ENCODE assay signal across 25 mouse cellular contexts in genomic region chr1:72017814-72018478, GRCm38 (mm10).
DNase-seq lines count a peak whose midpoint lies in the region; ATAC-seq and TF ChIP-seq lines count a peak whose summit lies in the region.
"Had no signal": no experiment of that assay in that cellular context is flagged by ENCODE, and none has a peak within 500 bp of the region (broad histone marks: within the 10 kb centered on the region; RNA-seq: fewer than 3 reads in every experiment).

No protein-coding gene starts in this region.

- H3K9ac ChIP-seq in embryonic facial prominence, embryonic 11.5 days (replicated peaks; ENCODE audit: low read length), result no peak overlapping the region
- H3K9ac ChIP-seq in kidney, postnatal 0 days (ENCODE audit: low read depth, low read length), result no peak overlapping the region
- H3K9ac ChIP-seq in embryonic facial prominence, embryonic 15.5 days, result no peak overlapping the region
- no peak overlapping the region for H3K9ac ChIP-seq in limb, embryonic 14.5 days (ENCODE audit: low read depth, low read length, severe bottlenecking)
- H3K9ac ChIP-seq: hindbrain, embryonic 13.5 days had no signal

- no peak for DNase-seq in embryonic facial prominence, embryonic 11.5 days (ENCODE audit: low spot score)
- DNase-seq in embryonic facial prominence, embryonic 10.5 days (ENCODE audit: low spot score), result no peak
- DNase-seq in kidney, postnatal 0 days (ENCODE audit: low spot score), result no peak
- DNase-seq in kidney, adult 2 months, result no peak
- no peak for DNase-seq in limb, embryonic 14.5 days (ENCODE audit: low spot score)
- no peak for DNase-seq in cerebellum, postnatal 25 days
- DNase-seq: adrenal gland, postnatal 14 days; B cell, adult 2 months; cerebellum, adult 11-12 months; cerebellum, adult 9-10 months; cerebellum, postnatal 36 days; gastrocnemius, adult 2 months; gastrocnemius, postnatal 25 days; heart, postnatal 10 days; heart, postnatal 4 days had no signal

- H3K4me2 ChIP-seq in embryonic facial prominence, embryonic 11.5 days (ENCODE audit: low read depth, low read length), result no peak overlapping the region
- H3K4me2 ChIP-seq in kidney, postnatal 0 days (ENCODE audit: low read length), result no peak overlapping the region
- no peak overlapping the region for H3K4me2 ChIP-seq in embryonic facial prominence, embryonic 15.5 days (replicated peaks)
- 0 out of 2 replicates have a peak overlapping the region, but pooled peaks have one; percentile 13 for H3K4me2 ChIP-seq in limb, embryonic 14.5 days (replicated peaks; ENCODE audit: low read depth, low read length, severe bottlenecking)
- H3K4me2 ChIP-seq: hindbrain, embryonic 13.5 days had no signal

- no peak for TF ChIP-seq POLR2A in kidney, adult 2 months (IDR thresholded peaks at IDR 0.05; ENCODE audit: low read depth, low read length)
- TF ChIP-seq POLR2A in limb, embryonic 14.5 days (IDR thresholded peaks at IDR 0.05; ENCODE audit: borderline replicate concordance, extremely low read depth, insufficient read depth, insufficient read length), result no peak

- no peaks in the 10 kb centered on the region for H3K27me3 ChIP-seq in embryonic facial prominence, embryonic 11.5 days (ENCODE audit: control insufficient read depth, insufficient read depth, low read length)
- no peaks in the 10 kb centered on the region for H3K27me3 ChIP-seq in embryonic facial prominence, embryonic 10.5 days (replicated peaks; ENCODE audit: low read depth, poor library complexity, severe bottlenecking)
- no peaks in the 10 kb centered on the region for H3K27me3 ChIP-seq in kidney, postnatal 0 days (ENCODE audit: insufficient read depth, low read length)
- H3K27me3 ChIP-seq in kidney, adult 2 months (replicated peaks; ENCODE audit: control insufficient read depth, insufficient read depth, low read length), result no peaks in the 10 kb centered on the region
- H3K27me3 ChIP-seq in embryonic facial prominence, embryonic 15.5 days, result no peaks in the 10 kb centered on the region
- H3K27me3 ChIP-seq in limb, embryonic 14.5 days (ENCODE audit: control insufficient read depth, insufficient read depth, low read length), result no peaks in the 10 kb centered on the region
- H3K27me3 ChIP-seq: hindbrain, embryonic 13.5 days had no signal

- H3K36me3 ChIP-seq in embryonic facial prominence, embryonic 11.5 days (replicated peaks; ENCODE audit: control insufficient read depth, insufficient read depth, low read depth, low read length), result no peaks in the 10 kb centered on the region
- H3K36me3 ChIP-seq in embryonic facial prominence, embryonic 10.5 days (replicated peaks), result no peaks in the 10 kb centered on the region
- no peaks in the 10 kb centered on the region for H3K36me3 ChIP-seq in kidney, postnatal 0 days (ENCODE audit: insufficient read depth, low read length)
- no peaks in the 10 kb centered on the region for H3K36me3 ChIP-seq in kidney, adult 2 months (ENCODE audit: control insufficient read depth, insufficient read depth, low read length)
- H3K36me3 ChIP-seq in embryonic facial prominence, embryonic 15.5 days, result no peaks in the 10 kb centered on the region
- no peaks in the 10 kb centered on the region for H3K36me3 ChIP-seq in limb, embryonic 14.5 days (ENCODE audit: control insufficient read depth, insufficient read depth, low read length)
- H3K36me3 ChIP-seq: forebrain, embryonic 10.5 days; G1E; hindbrain, embryonic 13.5 days had no signal

- H3K4me1 ChIP-seq in embryonic facial prominence, embryonic 11.5 days (ENCODE audit: control insufficient read depth, insufficient read depth, low read length), result no peaks in the 10 kb centered on the region
- peaks cover 25% of the 10 kb centered on the region for H3K4me1 ChIP-seq in embryonic facial prominence, embryonic 10.5 days
- H3K4me1 ChIP-seq in kidney, postnatal 0 days (replicated peaks; ENCODE audit: insufficient read depth, low read length), result 0 out of 2 replicates have a peak, but pooled peaks cover 7% of the 10 kb centered on the region
- H3K4me1 ChIP-seq in kidney, adult 2 months (ENCODE audit: control insufficient read depth, insufficient read depth, low read length), result 0 out of 2 replicates have a peak, but pooled peaks cover 3% of the 10 kb centered on the region
- peaks cover 13% of the 10 kb centered on the region; the same call in 1 of the 2 replicates for H3K4me1 ChIP-seq in embryonic facial prominence, embryonic 15.5 days
- H3K4me1 ChIP-seq in limb, embryonic 14.5 days (ENCODE audit: control insufficient read depth, insufficient read depth, low read length), result peaks cover 25% of the 10 kb centered on the region
- H3K4me1 ChIP-seq: hindbrain, embryonic 13.5 days had no signal

- H3K9me3 ChIP-seq in embryonic facial prominence, embryonic 11.5 days (replicated peaks; ENCODE audit: control insufficient read depth, low read length), result no peaks in the 10 kb centered on the region
- no peaks in the 10 kb centered on the region for H3K9me3 ChIP-seq in embryonic facial prominence, embryonic 10.5 days
- H3K9me3 ChIP-seq in kidney, postnatal 0 days (replicated peaks; ENCODE audit: low read length), result no peaks in the 10 kb centered on the region
- H3K9me3 ChIP-seq in embryonic facial prominence, embryonic 15.5 days (replicated peaks), result no peaks in the 10 kb centered on the region
- H3K9me3 ChIP-seq in limb, embryonic 14.5 days (ENCODE audit: control insufficient read depth, low read length), result no peaks in the 10 kb centered on the region
- H3K9me3 ChIP-seq: forebrain, embryonic 10.5 days; G1E; hindbrain, embryonic 13.5 days had no signal

- ATAC-seq in embryonic facial prominence, embryonic 11.5 days (replicated peaks; ENCODE audit: insufficient number of reproducible peaks, low FRiP score, low TSS enrichment, low read depth), result 0 out of 2 replicates have a peak, but pooled peaks have one; percentile 65
- no peak for ATAC-seq in kidney, postnatal 0 days (replicated peaks; ENCODE audit: low FRiP score, low read depth)
- no peak for ATAC-seq in embryonic facial prominence, embryonic 15.5 days (ENCODE audit: insufficient number of reproducible peaks, low FRiP score, low TSS enrichment, low read depth)
- peak; percentile 58 for ATAC-seq in limb, embryonic 14.5 days (ENCODE audit: low FRiP score, low read depth)
- ATAC-seq in megakaryocyte progenitor cell, adult 5-6 weeks (replicated peaks; ENCODE audit: poor library complexity), result no peak
- ATAC-seq: activated CD4-positive, CD25-positive, alpha-beta regulatory T cell, adult 4 months; CD4-positive, CD25-positive, alpha-beta regulatory T cell, adult 4 months; forebrain, embryonic 14.5 days; hindbrain, postnatal 0 days had no signal

- WGBS in embryonic facial prominence, embryonic 11.5 days, result 80% methylated on average over 1 of the region's 1 CpGs
- WGBS in embryonic facial prominence, embryonic 10.5 days, result 73% methylated on average over 1 of the region's 1 CpGs
- WGBS in kidney, postnatal 0 days, result 69% methylated on average over 1 of the region's 1 CpGs
- WGBS in kidney, adult 2 months, result 76% methylated on average over 1 of the region's 1 CpGs
- 55% methylated on average over 1 of the region's 1 CpGs for WGBS in embryonic facial prominence, embryonic 15.5 days
- WGBS in limb, embryonic 14.5 days, result 27% methylated on average over 1 of the region's 1 CpGs

- H3K4me3 ChIP-seq in embryonic facial prominence, embryonic 11.5 days (ENCODE audit: low read depth, low read length), result no peak overlapping the region
- H3K4me3 ChIP-seq in embryonic facial prominence, embryonic 10.5 days, result no peak overlapping the region
- H3K4me3 ChIP-seq in kidney, postnatal 0 days (replicated peaks; ENCODE audit: low read depth, low read length), result no peak overlapping the region
- H3K4me3 ChIP-seq in kidney, adult 2 months (ENCODE audit: insufficient read depth, low read depth, low read length), result no peak overlapping the region
- H3K4me3 ChIP-seq in embryonic facial prominence, embryonic 15.5 days (replicated peaks), result no peak overlapping the region
- no peak overlapping the region for H3K4me3 ChIP-seq in limb, embryonic 14.5 days (replicated peaks; ENCODE audit: low read length)
- H3K4me3 ChIP-seq: erythroblast, embryonic 14.5 days; forebrain, embryonic 10.5 days; gastrocnemius, adult 2 months; hindbrain, embryonic 13.5 days had no signal

- TF ChIP-seq CTCF in kidney, postnatal 0 days (IDR thresholded peaks at IDR 0.05; ENCODE audit: low read depth), result no peak
- no peak for TF ChIP-seq CTCF in kidney, adult 2 months (conservative IDR thresholded peaks at IDR 0.05; ENCODE audit: insufficient read depth, insufficient read length, low read depth, low read length)

- no peak overlapping the region for H3K27ac ChIP-seq in embryonic facial prominence, embryonic 11.5 days (replicated peaks; ENCODE audit: low read depth, low read length)
- H3K27ac ChIP-seq in embryonic facial prominence, embryonic 10.5 days (replicated peaks), result no peak overlapping the region; the same call in 1 of the 2 replicates
- H3K27ac ChIP-seq in kidney, postnatal 0 days, result peak overlapping the region; percentile 14; the same call in 1 of the 2 replicates
- H3K27ac ChIP-seq in kidney, adult 2 months (ENCODE audit: insufficient read depth, low read depth, low read length), result no peak overlapping the region
- H3K27ac ChIP-seq in embryonic facial prominence, embryonic 15.5 days (replicated peaks), result peak overlapping the region; percentile 48
- H3K27ac ChIP-seq in limb, embryonic 14.5 days (replicated peaks; ENCODE audit: low read depth, low read length), result peak overlapping the region; percentile 39
- H3K27ac ChIP-seq: forebrain, embryonic 10.5 days; gastrocnemius, adult 2 months; hindbrain, embryonic 13.5 days; hindbrain, postnatal 0 days had no signal

Comparison
In these comparisons a context has a peak if more than half of its experiments do, and no peak if none do; other contexts are left out.
1. ATAC-seq: peak in embryonic facial prominence, embryonic 11.5 days (single experiment) and limb, embryonic 14.5 days (single experiment); none in kidney, postnatal 0 days (single experiment), embryonic facial prominence, embryonic 15.5 days (single experiment) and megakaryocyte progenitor cell, adult 5-6 weeks (single experiment).
2. H3K27ac ChIP-seq: peak in kidney, postnatal 0 days (single experiment), embryonic facial prominence, embryonic 15.5 days (single experiment) and limb, embryonic 14.5 days (single experiment); none in embryonic facial prominence, embryonic 11.5 days (single experiment), embryonic facial prominence, embryonic 10.5 days (single experiment) and kidney, adult 2 months (single experiment).